Mouse (Mus musculus) adrenal gland, adult 18-20 months (tissue): ENCODE data around the gene Rit1. TPM values are rescaled to one million over a fixed set of nuclear protein-coding genes. Genes with fewer than 3 reads are reported as not detected.

Experiments used
- DNase-seq, 2 experiments: peaks; one replicate each; pipeline ENCODE4 v3.0.0; 2021 to 2022; ENCODE audit warnings: low spot score in 2 of 2
- total RNA-seq, 2 experiments: library from RNA; stranded (reverse); gene quantifications; 1 replicate in 1 of 2; 2 replicates in 1 of 2; pipeline ENCODE4 v1.2.3; 2021

Rit1 gene
- total RNA-seq, 2 experiments from 2014 or later, result 52.2 to 59.9 TPM

DNA sequence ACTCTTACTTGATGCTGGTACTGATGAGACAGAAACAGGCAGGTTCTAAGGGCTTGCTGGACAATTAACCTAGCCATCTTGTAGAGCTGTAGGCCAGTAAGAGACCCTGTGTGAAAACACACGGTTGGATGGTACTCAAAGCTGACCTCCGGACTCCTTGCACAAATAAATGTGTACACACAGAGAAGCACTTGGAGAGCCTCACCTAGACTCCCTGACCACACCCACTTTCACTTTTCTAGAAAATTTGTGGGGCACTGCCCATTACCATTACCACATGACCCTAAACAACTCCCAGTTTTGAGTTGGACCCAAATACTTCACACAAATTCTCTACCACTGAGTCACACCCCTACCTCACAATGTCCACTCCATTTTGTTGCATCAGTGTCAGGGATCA lies 19.9 kb downstream of the Rit1 start:
- no peak for DNase-seq

DNA sequence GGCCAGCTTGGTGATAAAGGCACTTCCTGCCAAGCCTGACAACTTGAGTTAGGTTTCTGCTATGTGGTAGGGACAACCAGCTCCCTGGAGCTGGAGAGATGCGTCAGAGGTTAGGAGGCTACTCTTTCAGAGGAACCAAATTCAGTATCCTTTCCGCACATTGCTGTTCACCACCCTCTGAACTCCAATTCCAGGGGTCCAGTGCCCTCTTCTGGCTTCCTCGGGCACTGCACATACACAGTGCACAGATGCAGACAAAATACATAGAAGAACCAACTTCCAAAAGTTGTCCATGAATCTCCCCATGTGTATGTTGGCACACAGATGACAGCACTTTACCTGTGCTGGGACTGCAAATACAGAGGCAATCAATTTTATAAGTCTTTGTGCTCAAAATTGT lies 22.0 kb downstream of the Rit1 start:
- peak; percentile 65 to 77 for DNase-seq

GRCm38 (mm10) chr3:88740147-88740546 lies 23.5 kb downstream of the Rit1 start:
- no peak for DNase-seq

GRCm38 (mm10) chr3:88745534-88745933 lies 28.9 kb downstream of the Rit1 start:
- no peak for DNase-seq

- no peak for DNase-seq
These were observed 29.7 kb downstream of the Rit1 start for GRCm38 (mm10) chr3:88746139-88746870.

- no peak for DNase-seq
These were observed 30.2 kb downstream of the Rit1 start for GRCm38 (mm10) chr3:88746871-88747231.

GRCm38 (mm10) chr3:88754283-88754682 lies 37.6 kb downstream of the Rit1 start:
- no peak for DNase-seq

DNA sequence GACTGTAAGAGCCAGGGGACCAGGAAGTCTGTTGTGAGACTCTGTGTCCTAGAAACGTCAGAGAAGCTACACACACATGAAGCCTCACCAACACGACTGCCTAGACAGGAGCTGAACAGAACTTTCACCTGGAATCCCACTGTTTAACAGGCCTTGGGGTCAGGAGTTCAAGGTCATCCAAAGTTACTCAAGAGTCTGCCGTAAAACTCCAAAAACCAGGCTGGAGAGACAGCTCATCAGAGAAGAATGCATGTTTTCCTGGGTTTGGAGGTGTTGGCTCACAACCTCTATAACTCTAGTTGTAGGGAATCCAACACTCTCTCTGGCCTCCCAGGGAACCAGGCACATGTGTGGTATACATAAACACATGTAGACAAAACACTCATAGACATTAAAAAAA lies 38.9 kb downstream of the Rit1 start:
- DNase-seq, result no peak

- no peak for DNase-seq
These were observed 39.6 kb downstream of the Rit1 start for GRCm38 (mm10) chr3:88756276-88756675.

- DNase-seq, result peak in 1 of 2 experiments; percentile 43
These were observed 41.4 kb downstream of the Rit1 start for GRCm38 (mm10) chr3:88758045-88758500.

- no peak for DNase-seq
These were observed 45.0 kb downstream of the Rit1 start for GRCm38 (mm10) chr3:88761619-88762018.

DNA sequence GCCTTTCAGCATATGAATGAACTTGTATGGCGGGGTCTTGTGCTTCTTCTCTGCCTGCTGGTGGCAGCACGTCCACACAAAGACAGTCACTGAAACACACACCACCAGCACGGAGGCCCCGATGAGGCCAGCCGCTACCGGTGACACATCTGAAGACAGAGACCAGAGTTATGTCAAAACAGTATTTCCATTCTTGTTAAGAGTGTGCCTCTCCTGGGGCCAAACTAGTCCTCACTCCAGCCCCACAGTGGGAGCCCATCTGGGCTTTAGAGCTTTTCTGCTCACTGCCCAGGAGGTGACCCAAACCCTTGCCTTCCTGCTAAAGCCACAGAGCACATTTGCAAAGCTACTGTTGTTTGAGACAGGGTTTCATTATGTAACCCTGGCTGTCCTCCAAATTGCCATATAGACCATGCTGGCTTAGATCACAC lies 45.8 kb downstream of the Rit1 start:
- no peak for DNase-seq

GRCm38 (mm10) chr3:88771189-88771940 lies 54.7 kb downstream of the Rit1 start:
- DNase-seq, result peak; percentile 28 to 30

- peak in 1 of 2 experiments; percentile 21 for DNase-seq
These were observed 55.3 kb downstream of the Rit1 start for GRCm38 (mm10) chr3:88771941-88772280.

- DNase-seq, result peak; percentile 73 to 74
These were observed 55.8 kb downstream of the Rit1 start for GRCm38 (mm10) chr3:88772399-88772798.

GRCm38 (mm10) chr3:88773163-88773562 lies 56.5 kb downstream of the Rit1 start:
- peak in 1 of 2 experiments; percentile 15 for DNase-seq

DNA sequence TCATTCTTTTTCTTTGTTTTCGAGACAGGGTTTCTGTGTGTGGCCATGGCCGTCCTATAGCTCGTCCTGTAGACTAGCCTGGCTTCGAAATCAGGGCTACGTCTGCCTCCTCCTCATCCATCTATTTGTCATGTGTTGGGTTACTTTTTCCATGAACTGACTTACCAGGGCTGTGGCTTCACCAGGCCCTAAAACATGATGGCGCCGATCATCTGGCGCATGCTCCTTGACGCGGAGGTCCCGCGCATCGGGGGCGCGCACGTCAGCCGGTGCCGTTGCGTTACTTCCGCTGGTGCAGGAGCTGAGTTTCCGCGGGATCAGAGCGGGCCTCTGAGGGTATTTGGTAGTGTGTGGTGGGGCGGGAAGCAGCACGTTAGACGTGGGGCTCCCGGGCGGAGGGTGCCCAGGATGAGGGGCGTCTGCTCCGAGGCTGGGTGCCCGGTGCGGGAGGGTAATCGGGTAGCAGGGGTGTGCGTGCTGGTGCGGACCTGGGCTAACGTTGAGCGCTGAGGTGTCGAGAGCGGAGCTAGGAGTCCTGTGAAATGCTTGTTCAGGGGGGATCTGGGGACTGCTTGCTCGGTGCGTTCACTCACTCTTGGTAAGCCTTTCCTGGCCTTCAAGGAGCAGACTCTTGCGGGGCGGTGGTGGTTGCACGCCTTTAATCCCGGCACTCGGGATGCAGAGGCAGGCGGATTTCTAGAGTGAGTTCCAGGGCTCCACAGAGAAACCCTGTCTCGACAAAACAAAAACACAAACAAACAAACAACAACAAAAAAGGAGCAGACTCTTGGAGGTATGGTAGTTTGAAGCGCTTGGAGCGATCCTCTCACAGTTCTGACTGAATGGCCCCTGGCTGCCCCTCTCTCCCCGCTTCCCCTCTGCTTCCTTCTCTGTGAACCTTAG lies 58.6 kb downstream of the Rit1 start, which contains the start of gene Syt11:
Syt11 (minus strand) TSS at position 226 of the 903 bp plus-strand sequence.
- DNase-seq, result peak in 1 of 2 experiments; percentile 20
